Mouse (Mus musculus) neural tube, embryonic 10.5 days (tissue): Measurements from ENCODE around the gene Olfr49.

Experiments
- DNase-seq: peaks from one replicate; pipeline ENCODE4 v3.0.0-alpha.2; 2017; ENCODE audit warnings: low spot score; ENCODE audit errors: extremely low spot score

The Olfr49 gene

DNA sequence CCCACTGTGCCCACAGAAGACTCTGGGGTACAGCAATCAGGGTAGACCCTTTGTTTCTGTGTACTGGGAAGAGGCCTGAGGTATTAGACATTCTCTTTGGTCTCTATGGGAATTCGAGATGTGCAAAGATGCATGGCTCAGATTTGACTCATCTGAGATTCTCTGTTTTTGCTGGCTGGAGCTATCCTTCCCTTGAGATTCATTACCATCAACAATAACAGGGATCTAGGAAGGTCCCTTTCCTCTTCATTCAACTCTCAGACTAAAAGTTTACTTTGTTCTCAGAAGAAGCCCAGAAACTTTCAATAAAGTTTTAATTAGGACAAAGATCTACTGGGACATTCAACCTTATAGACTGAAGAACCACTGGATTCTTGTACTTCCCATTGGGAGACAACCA lies at the start of gene Olfr49:
Gene Olfr49, minus strand, starts transcription at position 101 of the 400 bp plus-strand sequence.
- no peak for DNase-seq

DNA sequence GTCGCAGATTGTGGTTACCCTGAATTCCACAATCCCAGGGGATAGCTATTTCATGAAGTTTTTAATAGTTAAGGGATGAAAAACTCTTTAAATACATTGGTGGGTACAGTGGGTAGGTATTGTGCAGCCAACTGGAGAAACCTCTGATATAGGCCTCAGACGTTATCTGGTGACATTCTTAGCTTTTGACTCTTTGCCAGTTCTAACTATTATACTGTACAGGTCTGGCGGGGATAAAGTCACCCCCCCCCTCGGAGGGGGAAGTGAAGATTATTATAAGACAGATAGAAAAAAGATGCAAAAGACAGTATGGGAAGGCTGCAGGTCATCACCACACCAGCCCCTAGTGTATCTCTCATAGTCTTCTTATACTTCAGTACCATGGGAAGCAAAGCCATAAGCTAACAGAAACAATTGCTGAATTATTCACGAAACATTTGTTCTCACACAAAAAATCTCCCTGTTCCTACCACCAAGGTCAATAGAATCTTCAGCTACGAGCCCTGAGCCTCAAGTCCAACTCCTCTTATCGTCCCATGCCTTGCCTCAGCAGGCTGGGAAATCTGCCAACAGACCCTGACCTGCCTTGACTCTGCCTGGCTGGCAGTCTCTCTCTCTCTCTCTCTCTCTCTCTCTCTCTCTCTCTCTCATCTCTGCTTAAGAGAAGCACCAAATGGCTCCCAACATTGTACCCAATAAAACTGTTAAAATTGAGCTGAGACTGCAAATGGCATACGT lies 48.9 kb upstream of the Olfr49 start:
- DNase-seq = no peak

DNA sequence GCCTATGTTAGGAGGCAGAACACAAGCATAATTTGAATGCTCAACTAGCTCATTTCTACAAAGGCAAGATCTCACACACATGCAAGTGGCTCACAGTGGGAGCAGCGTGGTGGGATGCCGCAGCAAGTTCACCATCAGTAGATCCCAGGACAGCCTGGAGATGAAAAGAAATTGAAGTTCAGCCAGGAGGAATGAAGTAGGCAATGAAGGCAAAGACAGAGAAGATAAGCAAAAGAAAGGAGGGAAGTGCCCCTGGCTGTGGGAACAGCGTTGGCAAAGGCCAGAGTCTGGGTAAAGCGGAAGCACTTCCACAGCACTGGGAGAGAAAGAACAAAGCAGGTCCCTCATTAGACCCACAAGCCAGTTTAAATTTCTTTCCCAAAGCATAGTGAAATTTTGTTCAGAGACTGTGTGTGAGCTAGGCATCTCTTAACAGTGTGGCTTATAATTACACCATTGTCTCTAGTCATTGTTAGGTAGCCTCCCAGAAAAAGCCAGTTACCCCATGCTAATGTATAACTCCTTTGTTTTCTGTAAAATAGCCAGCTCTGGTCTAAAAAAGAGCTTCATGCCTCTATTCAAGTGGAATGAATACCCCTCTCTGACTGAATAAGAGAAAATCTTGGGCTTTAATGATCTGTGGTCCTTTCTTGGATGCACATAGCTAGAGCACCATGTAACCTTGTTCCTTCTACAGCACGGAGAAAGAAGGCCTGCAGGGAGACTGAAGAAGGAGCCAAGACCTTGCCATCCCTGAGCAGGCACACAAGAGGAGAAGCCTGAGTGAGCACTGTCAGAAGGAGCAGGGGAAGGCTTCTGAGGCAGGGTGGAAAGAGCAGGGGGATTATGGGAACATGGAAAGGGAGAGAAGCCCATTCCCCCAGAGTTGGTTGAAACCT lies 47.7 kb upstream of the Olfr49 start:
- DNase-seq = no peak

DNA sequence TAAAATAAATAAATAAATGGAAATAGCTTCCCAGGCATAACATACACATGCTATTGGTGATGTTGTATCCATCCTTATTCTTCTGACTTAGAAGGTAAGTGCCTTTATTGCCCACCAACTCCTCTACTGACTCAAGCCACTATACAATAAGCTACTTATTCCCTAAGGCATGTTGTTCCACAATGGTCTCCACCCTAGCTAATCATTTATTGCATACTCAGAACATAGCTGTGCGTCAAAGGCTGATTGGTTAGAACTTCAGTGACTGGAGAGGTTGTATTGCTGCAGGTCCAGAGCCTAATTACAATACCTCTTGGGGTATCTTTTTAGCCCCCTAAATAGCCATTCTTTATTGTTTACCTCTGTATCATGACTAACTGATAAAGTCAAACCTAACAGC lies 46.4 kb upstream of the Olfr49 start:
- DNase-seq = no peak

DNA sequence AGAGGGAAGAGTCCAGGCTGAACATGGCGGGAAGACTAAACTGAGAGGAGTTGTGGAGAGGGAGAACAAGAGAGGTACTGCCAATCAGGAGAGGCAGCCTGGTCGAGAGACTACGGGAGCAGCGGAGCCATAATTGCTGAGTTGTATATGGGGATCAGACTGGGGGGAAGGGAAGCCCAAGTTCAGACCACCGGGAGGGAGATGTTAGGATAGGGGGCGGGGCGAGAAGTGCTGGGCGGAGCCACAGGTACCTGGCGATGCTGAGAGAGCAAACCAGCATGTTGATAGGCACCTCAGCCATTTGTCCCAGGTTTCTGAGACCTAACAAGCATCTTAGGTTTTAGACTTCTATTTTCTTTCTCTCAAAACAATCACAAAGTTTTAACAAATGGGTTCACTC lies 44.5 kb upstream of the Olfr49 start:
- no peak for DNase-seq

DNA sequence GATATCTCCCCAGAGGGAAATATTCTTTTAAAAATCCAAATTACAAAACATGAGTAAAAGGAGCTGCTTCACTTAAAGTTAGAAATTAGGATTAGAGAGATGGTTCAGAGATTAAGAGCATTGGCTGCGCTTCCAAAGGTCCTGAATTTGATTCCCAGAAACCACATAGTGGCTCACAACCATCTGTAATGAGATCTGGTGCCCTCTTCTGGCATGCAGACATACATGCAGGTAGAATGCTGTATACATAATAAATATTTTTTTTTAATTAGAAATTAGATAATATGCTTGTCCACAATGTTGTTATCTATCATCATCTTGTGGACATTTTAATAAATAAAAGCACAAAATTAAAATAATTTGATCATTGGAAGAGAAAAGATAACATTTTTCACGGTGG lies 43.8 kb upstream of the Olfr49 start:
- no peak for DNase-seq

DNA sequence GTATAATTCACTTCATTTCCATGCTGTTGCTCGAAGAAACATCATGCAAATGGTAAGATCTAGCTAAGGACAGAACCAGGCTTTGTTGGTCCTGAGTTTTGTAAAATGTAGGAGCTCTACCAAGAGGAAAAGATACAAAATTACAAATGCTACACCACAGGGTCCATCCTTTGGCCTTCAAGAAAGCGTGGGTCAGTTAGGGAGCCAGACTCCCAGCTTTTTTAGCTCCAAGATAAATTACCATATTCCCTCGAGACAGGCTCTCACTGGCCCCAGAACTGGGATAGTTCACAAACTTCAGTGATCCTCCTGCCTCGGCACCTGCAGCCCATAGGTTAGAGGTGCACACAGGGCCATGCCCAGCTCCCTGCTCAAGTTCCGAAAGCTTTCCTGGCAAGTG lies 39.7 kb upstream of the Olfr49 start:
- DNase-seq = no peak

DNA sequence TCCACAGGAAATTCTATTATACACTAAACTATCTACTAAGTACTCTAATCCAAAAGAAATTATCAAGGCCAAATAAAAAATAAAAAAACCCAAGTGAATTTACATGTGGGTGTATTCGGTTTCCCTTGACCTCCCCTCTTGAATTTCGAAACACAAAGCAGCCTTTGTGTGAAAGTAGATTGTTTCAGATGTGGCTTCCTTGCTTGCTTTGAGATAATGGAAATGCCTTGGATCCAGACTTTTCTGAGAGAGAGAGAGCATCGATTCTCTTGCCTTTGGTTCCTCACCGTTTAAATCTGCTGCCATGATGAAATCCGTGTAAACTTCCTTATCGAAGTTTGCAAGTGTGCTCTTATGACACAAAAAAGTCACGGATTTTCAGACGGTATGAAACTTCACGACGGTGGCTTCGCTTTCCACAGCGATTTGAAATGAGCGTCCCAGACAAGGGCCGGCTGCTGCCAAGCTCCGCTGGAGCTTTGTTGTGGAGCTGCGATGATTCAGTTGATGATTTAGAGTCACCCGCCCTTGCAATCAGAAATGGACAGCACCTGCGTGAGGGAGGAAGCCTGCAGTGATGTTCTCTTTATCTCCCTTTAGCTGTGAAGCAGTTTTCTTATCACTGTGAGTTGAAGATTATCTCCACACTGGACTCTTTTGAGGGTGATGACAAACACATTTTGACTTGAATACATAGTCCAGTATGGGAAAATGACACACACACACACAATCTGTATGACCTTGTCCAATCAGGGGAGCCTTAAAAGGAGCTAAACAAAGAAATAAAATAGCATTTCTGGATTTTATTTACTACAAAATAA lies 37.0 kb upstream of the Olfr49 start:
- DNase-seq = no peak

DNA sequence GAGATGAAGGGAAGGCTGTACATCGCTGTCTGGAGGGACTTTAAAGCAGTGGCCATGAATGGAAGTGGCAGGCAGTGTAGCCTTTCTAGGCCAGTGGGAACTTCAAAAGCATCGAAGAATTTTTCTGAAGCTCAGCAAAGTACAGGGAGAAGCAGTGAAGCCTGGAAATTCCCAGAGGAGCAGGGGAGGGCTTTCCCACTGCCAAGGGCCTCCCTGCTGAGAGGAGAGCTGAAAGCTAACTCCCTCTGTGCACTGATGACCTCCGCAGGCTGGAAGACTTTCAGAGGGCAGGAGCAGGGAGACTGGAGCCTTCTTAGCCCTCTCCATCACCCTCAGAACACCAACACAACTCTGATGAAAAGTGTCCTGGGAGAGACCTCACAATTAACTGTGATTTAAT lies 27.0 kb upstream of the Olfr49 start:
- DNase-seq = no peak

DNA sequence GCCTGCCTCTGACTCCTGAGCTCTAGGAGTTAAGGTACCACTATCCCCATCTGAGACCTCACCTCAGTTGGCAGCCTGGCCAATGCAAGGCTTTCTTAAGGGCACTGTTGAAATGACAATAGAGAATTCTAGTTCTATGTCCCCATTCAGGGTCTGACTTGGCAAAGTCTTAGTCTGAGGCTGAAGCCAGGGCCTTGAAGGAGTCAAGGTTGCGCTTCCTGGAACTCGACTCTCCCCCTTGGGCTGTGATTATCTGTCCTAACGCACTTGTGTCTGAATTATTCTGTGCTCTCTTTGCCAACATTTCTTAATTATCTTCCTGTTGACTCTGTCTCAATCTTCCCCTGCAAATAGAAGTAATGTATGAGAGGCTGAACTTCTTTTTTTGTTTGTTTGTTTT lies 15.9 kb upstream of the Olfr49 start:
- DNase-seq = no peak

DNA sequence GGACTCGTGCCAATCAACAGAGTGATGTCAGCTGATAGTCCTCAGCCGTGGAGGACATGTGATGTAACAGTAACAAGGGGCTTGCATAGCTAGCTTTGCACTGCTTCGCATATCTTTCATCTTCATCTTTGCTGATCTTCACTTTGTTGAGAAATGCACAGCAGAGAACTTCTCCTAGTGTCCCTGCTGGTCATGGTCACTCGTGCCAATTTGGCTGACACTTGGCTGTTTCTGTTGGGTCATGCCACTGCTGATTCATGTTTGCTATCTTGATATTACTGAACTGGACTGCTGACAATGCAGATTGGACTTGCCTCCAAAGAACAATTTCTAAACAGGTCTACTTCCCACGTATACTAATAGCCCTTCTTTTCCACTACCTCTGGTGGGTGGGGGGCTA lies 15.4 kb upstream of the Olfr49 start:
- DNase-seq = no peak

DNA sequence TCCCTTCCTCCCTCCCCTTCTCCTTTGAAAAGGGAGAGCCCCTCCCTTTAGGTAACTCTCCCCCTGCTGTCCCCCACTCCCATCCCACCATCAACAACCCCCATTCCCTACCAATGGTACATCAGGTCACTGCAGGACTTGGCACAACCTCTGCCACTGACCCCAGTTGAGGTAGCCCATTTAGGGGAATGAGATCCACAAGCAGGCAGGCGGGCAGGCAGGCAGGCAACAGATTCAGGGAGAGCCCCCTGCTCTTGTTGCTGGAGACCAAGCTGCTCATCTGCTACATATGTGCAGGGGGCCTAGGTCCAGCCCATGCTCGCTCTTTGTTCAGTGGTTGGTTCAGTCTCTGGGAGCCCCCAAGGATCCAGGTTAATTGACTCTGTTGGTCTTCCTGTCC lies 8.3 kb downstream of the Olfr49 start:
- DNase-seq = no peak

DNA sequence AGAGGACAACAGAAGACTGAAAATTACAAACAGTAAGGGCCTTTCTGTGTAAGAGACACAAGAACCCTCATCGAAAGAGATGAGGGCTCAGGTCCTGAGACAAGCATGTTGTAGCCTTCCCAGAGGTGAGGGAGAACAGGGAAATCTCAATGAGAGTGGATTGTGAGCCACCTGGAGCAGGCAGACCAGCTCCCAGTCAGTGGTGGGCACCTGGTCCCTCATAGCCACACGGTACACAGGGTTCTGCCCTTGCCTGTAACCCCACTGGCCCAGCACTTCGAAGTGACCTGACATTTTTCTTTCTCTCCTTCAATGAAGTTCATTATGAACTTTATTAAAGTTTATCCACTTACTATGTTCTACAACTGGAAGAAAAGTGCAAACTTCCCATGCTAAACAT lies 12.0 kb downstream of the Olfr49 start:
- no peak for DNase-seq

DNA sequence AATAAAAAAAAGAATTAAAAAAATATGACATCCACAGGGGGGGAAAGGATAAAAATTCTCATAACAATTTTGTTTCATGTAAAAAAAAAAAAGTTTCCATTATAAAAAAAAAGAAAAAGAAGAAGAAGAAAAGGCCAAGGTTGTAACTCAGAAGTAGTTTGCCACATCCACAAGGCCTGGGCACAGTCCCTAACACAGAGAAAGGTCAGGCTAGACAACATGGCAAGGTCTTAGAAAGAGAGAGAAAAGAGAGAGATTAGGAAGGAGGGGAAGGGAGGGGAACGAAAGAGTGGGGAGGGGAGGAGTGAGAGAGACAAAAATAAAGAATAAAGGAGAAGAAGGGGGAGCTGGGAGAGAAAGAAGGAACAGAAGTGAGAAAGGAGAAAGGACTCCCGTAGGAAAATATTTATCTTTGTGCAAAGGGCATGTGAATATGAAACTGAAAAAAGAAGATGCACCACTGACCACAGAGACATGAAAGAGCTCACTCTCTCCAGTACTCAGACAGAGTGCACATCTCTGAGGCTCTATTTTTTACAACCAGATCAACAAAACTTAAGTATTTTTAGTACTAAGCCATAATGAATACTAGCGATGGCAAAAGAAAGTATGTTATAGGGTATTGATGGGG lies 12.6 kb downstream of the Olfr49 start:
- no peak for DNase-seq

DNA sequence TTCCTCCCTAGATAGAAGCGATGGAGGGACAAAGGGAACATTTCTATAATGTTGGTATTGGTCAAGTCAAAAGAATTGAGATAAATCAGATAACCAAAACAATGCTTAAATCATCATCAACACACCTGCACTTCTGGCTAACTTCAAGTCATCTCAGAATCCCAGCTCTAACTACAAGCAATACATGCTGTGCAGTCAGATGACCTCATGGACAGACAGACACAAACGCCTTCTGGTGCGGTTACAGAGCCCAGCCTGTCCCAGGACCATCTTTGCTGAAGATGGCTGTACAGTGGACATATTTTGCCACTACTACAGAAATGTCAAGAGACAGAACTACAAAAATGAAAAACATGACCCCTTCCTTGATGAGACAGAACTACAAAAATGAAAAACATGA lies 14.3 kb downstream of the Olfr49 start:
- DNase-seq = no peak

DNA sequence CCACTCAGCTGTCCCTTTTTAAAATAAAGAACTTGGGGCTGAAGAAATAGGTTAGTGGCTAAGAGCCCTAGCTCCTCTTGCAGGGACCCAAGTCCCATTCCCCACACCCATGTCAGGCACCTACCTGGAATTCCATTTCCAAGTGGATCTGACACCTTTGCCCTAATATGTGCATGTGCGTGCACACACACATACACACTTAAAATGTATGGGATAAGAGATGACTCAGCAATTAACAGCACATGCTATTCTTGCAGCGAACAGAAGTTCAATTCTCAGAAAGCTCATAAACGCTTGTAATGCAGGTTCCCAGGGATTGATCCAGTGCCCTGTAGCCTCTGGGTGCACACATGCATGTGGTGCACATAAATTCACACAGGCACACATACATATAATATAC lies 15.2 kb downstream of the Olfr49 start:
- no peak for DNase-seq

DNA sequence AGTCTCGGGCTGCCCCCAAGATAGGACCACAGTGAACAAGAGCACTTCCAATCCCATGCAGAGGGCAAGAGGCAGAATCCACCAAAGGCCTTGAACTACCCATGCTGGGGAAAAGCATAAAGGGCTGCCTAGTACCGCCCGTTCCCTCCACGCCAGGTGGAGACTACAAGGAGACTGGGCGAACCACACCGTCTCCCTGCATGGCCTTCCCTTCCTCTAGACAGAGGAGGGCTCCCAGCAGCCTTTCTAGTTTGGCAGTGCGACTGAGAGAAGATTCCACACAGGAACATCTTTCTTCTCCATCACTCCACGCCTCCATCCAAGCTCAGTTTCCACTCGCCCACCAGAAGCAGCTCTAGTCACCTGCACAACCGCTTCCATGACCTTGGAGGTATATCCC lies 16.8 kb downstream of the Olfr49 start:
- no peak for DNase-seq

DNA sequence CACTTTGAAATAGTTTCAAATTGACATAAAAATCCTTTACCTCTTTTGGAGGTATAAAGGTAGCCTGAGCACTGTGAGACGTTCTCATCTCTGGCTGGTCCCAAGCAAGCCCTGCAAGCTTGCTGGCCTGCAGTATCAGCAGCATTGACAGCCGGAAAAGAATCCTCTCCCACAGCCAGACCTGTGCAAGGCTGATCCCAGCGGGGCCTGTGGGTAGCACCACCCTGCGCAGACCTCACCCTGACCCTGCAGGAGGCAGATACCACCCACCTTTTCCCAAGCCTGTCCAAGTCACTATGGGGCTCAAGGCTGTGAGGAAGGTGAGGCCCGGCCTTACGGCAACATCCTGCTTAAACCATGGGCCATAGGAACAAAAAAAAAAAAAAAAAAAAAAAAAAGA lies 18.8 kb downstream of the Olfr49 start:
- no peak for DNase-seq

DNA sequence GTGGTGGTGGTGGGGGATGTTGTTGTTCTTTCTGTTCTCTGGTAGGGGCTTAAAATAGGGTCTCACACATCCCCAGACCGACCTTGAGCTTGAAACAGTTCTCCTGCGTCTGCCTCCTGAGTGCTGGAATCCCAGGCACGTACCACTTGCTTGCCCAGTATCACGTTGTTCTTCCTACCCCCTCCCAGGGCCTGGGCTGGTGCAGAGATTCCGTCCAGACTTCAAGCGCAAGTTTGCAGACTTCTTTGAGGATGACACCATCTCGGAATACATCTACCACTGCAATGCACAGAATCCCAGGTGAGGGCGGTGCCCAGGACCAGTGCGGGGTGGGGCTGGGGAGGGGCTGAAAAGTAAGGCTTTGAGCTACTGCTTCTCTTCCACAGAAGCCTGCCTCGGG lies 19.6 kb downstream of the Olfr49 start:
- no peak for DNase-seq

DNA sequence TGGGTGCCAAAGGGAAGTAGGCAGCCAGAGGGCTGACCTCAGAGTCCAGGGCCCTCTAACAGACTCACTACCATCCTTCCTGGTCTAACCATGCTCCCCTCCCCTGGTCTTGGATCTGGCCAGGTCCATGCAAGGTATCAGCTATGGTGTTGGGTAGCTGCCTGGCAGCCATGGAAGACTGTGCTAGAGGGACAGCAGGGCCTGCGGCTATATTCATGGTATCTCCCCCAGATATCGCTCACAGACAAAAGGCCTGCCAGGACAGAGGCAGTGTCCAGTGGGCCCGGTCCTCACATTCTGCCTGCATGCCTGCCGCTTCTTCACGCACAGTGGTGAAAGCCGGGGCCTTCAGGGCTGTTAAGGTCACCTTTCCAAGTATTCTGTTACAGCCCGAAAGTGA lies 20.5 kb downstream of the Olfr49 start:
- DNase-seq = no peak

DNA sequence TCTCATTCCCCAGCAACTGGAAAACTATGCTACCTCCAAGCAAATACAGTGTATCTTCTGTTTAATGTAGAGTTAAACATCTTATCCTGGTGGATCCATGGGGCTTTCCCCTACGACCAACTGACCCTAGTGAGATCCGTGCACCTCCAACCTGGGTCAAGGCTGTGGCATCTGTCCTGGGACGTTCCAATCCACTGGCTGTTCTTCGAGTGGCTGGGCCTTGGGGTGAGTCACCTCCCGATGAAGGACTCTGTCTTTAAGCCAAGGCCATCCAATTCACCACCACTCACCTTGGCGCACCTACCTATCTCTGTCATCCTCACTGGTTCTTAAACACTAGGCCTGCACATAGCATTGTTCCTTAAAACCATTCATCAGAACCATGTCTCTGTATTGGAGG lies 21.6 kb downstream of the Olfr49 start:
- no peak for DNase-seq

DNA sequence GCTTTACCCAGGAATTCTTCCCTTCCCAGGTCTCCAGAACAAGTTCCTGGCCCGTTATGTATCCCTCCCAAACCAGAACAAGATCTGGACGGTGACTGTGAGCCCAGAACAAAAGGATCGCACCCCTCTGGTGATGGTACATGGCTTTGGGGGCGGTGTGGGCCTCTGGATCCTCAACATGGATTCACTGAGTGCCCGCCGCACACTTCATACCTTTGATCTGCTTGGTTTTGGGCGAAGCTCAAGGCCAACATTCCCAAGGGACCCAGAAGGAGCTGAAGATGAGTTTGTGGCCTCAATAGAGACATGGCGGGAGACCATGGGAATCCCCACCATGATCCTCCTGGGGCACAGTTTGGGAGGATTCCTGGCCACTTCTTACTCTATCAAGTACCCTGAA lies 22.1 kb downstream of the Olfr49 start:
- DNase-seq = no peak
